Comparison of ENCODE assay signal across 21 mouse cellular contexts in the genomic region with DNA sequence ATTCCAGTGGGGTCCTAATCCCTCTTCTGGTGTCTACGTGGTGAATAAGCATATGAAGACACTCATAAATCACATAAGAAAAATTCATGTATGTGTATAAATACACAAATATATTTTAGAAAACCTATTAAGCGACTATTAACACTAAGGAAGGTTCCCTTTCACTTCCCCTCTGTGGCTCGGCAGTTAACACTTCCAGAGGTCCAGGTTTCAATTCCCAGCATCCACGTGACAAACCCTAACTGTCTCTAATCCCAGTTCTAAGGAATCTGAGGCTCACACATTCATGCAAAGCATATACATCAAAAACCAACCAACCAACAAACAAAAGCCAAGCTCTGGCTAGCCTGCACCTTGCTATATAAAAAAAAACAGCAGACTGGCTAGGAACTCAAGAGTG. TPM values are rescaled to one million over a fixed set of nuclear protein-coding genes. Genes with fewer than 3 reads are reported as not detected.
DNase-seq lines count a peak whose midpoint lies in the region; ATAC-seq and TF ChIP-seq lines count a peak whose summit lies in the region.
"Had no signal": no experiment of that assay in that cellular context is flagged by ENCODE, and none has a peak within 500 bp of the region (broad histone marks: within the 10 kb centered on the region; RNA-seq: fewer than 3 reads in every experiment).

No protein-coding gene starts in this region.

- H3K4me2 ChIP-seq in forebrain, embryonic 15.5 days (replicated peaks): 0 out of 2 replicates have a peak overlapping the region, but pooled peaks have one; percentile 3
- no peak overlapping the region for H3K4me2 ChIP-seq in forebrain, embryonic 11.5 days (ENCODE audit: low read depth, low read length, severe bottlenecking)
- H3K4me2 ChIP-seq in intestine, postnatal 0 days (replicated peaks; ENCODE audit: low read depth): 0 out of 2 replicates have a peak overlapping the region, but pooled peaks have one; percentile 3
- H3K4me2 ChIP-seq in intestine, embryonic 15.5 days (replicated peaks): no peak overlapping the region
- peak overlapping the region; percentile 85 for H3K4me2 ChIP-seq in liver, embryonic 14.5 days (ENCODE audit: low read depth)

- no peak for TF ChIP-seq CTCF in intestine, postnatal 0 days (IDR thresholded peaks at IDR 0.05; ENCODE audit: low read depth)
- TF ChIP-seq CTCF in ES-Bruce4 (IDR thresholded peaks at IDR 0.05; ENCODE audit: low read depth, low read length): no peak
- TF ChIP-seq CTCF in liver, embryonic 14.5 days (IDR thresholded peaks at IDR 0.05; ENCODE audit: low read depth): no peak

- no peaks in the 10 kb centered on the region for H3K36me3 ChIP-seq in forebrain, embryonic 15.5 days
- H3K36me3 ChIP-seq in forebrain, embryonic 11.5 days (ENCODE audit: control insufficient read depth, insufficient read depth, low read length): peaks cover 2% of the 10 kb centered on the region; the same call in 1 of the 2 replicates
- H3K36me3 ChIP-seq in intestine, postnatal 0 days (ENCODE audit: control insufficient read depth, insufficient read depth): no peaks in the 10 kb centered on the region
- H3K36me3 ChIP-seq in intestine, embryonic 15.5 days: no peaks in the 10 kb centered on the region
- peaks cover 36% of the 10 kb centered on the region for H3K36me3 ChIP-seq in ES-Bruce4 (ENCODE audit: control insufficient read depth, insufficient read depth, low read length, poor library complexity, severe bottlenecking)
- H3K36me3 ChIP-seq in liver, embryonic 14.5 days (replicated peaks; ENCODE audit: control insufficient read depth, insufficient read depth, low read depth): peaks cover 20% of the 10 kb centered on the region

- 55% methylated on average over 4 of the region's 4 CpGs for WGBS in forebrain, embryonic 15.5 days
- 64% methylated on average over 4 of the region's 4 CpGs for WGBS in forebrain, embryonic 11.5 days
- 31% methylated on average over 4 of the region's 4 CpGs for WGBS in intestine, postnatal 0 days
- WGBS in intestine, embryonic 15.5 days: 48% methylated on average over 4 of the region's 4 CpGs
- WGBS in liver, embryonic 14.5 days (ENCODE audit: insufficient replicate concordance): 45% methylated on average over 4 of the region's 4 CpGs

- no peak for ATAC-seq in forebrain, embryonic 15.5 days (replicated peaks)
- no peak for ATAC-seq in forebrain, embryonic 11.5 days (replicated peaks; ENCODE audit: low FRiP score)
- ATAC-seq in intestine, postnatal 0 days: no peak
- ATAC-seq in intestine, embryonic 15.5 days: no peak
- no peak for ATAC-seq in liver, embryonic 14.5 days (ENCODE audit: insufficient read depth)

- no peaks in the 10 kb centered on the region for H3K27me3 ChIP-seq in forebrain, embryonic 15.5 days
- no peaks in the 10 kb centered on the region for H3K27me3 ChIP-seq in forebrain, embryonic 11.5 days (ENCODE audit: control insufficient read depth, insufficient read depth, low read length)
- no peaks in the 10 kb centered on the region for H3K27me3 ChIP-seq in intestine, postnatal 0 days (replicated peaks; ENCODE audit: control insufficient read depth, insufficient read depth, low read length)
- H3K27me3 ChIP-seq in intestine, embryonic 15.5 days (replicated peaks): no peaks in the 10 kb centered on the region
- H3K27me3 ChIP-seq in ES-Bruce4 (ENCODE audit: control insufficient read depth, insufficient read depth, low read length, poor library complexity, severe bottlenecking): no peaks in the 10 kb centered on the region
- H3K27me3 ChIP-seq in liver, embryonic 14.5 days (ENCODE audit: control insufficient read depth, insufficient read depth, low read length): no peaks in the 10 kb centered on the region

- TF ChIP-seq EP300 in ES-Bruce4 (IDR thresholded peaks at IDR 0.05; ENCODE audit: insufficient read depth, low read depth, low read length): no peak
- no peak for TF ChIP-seq EP300 in liver, embryonic 14.5 days (IDR thresholded peaks at IDR 0.05; ENCODE audit: low read depth)

- no peak for DNase-seq in forebrain, embryonic 11.5 days (ENCODE audit: low spot score)
- DNase-seq in liver, embryonic 14.5 days (ENCODE audit: low read depth in 3 of 3, low spot score in 3 of 3): no peak
- no peak for DNase-seq in spleen, postnatal 10 days (ENCODE audit: low spot score in 2 of 2)
- DNase-seq in thymus, postnatal 25 days: no peak
- DNase-seq: adrenal gland, postnatal 25 days; cerebellum, postnatal 36 days; gastrocnemius, postnatal 36 days; heart, postnatal 36 days; kidney, adult 18-20 months; kidney, postnatal 25 days; left cerebral cortex, postnatal 4 days; retina, postnatal 1 day; spleen, adult 18-20 months; thymus, postnatal 4 days had no signal

- H3K4me3 ChIP-seq in forebrain, embryonic 15.5 days: no peak overlapping the region
- H3K4me3 ChIP-seq in forebrain, embryonic 11.5 days (ENCODE audit: low read depth, low read length): no peak overlapping the region
- H3K4me3 ChIP-seq in intestine, postnatal 0 days (ENCODE audit: low read depth, low read length): no peak overlapping the region
- H3K4me3 ChIP-seq in intestine, embryonic 15.5 days (replicated peaks): no peak overlapping the region
- H3K4me3 ChIP-seq in ES-Bruce4 (ENCODE audit: low read depth, low read length): no peak overlapping the region
- H3K4me3 ChIP-seq in liver, embryonic 14.5 days (ENCODE audit: insufficient read depth in 1 of 2, low read depth in 2 of 2, low read length in 2 of 2): peak overlapping the region in 1 of 2 experiments; percentile 8; a peak in 1 of 4 replicates

- peaks cover 66% of the 10 kb centered on the region for H3K4me1 ChIP-seq in forebrain, embryonic 15.5 days
- H3K4me1 ChIP-seq in forebrain, embryonic 11.5 days (replicated peaks; ENCODE audit: control insufficient read depth, insufficient read depth, low read length): peaks cover 7% of the 10 kb centered on the region; the same call in 1 of the 2 replicates
- H3K4me1 ChIP-seq in intestine, postnatal 0 days (replicated peaks; ENCODE audit: control insufficient read depth, insufficient read depth, low read length): peaks cover 8% of the 10 kb centered on the region; the same call in 1 of the 2 replicates
- H3K4me1 ChIP-seq in intestine, embryonic 15.5 days (replicated peaks): peaks cover 31% of the 10 kb centered on the region
- no peaks in the 10 kb centered on the region for H3K4me1 ChIP-seq in ES-Bruce4 (ENCODE audit: control insufficient read depth, insufficient read depth, low read length)
- H3K4me1 ChIP-seq in liver, embryonic 14.5 days (replicated peaks; ENCODE audit: control insufficient read depth in 2 of 2, insufficient read depth in 2 of 2, low read length in 1 of 2): peaks cover 54 to 60% of the 10 kb centered on the region in 2 experiments

- H3K27ac ChIP-seq in forebrain, embryonic 15.5 days (replicated peaks): no peak overlapping the region
- H3K27ac ChIP-seq in forebrain, embryonic 11.5 days (ENCODE audit: low read depth, low read length): no peak overlapping the region
- no peak overlapping the region for H3K27ac ChIP-seq in intestine, postnatal 0 days (ENCODE audit: low read depth, low read length)
- H3K27ac ChIP-seq in intestine, embryonic 15.5 days: no peak overlapping the region
- H3K27ac ChIP-seq in ES-Bruce4 (ENCODE audit: insufficient read depth, low read length): no peak overlapping the region
- peak overlapping the region; percentile 8; the same call in 1 of the 2 replicates for H3K27ac ChIP-seq in liver, embryonic 14.5 days

- no peak overlapping the region for H3K9ac ChIP-seq in forebrain, embryonic 15.5 days (replicated peaks)
- H3K9ac ChIP-seq in forebrain, embryonic 11.5 days (ENCODE audit: low read length): no peak overlapping the region
- H3K9ac ChIP-seq in intestine, postnatal 0 days (ENCODE audit: low read depth, low read length): no peak overlapping the region
- no peak overlapping the region for H3K9ac ChIP-seq in intestine, embryonic 15.5 days
- H3K9ac ChIP-seq in ES-Bruce4 (ENCODE audit: low read depth, poor library complexity, severe bottlenecking): peak overlapping the region; percentile 9; the same call in 1 of the 2 replicates
- H3K9ac ChIP-seq in liver, embryonic 14.5 days (replicated peaks): peak overlapping the region; percentile 31; the same call in 1 of the 2 replicates

- H3K9me3 ChIP-seq in forebrain, embryonic 15.5 days: no peaks in the 10 kb centered on the region
- H3K9me3 ChIP-seq in forebrain, embryonic 11.5 days (ENCODE audit: control insufficient read depth, low read length): no peaks in the 10 kb centered on the region
- H3K9me3 ChIP-seq in intestine, postnatal 0 days (ENCODE audit: control insufficient read depth): no peaks in the 10 kb centered on the region
- no peaks in the 10 kb centered on the region for H3K9me3 ChIP-seq in intestine, embryonic 15.5 days
- H3K9me3 ChIP-seq in ES-Bruce4 (replicated peaks; ENCODE audit: control insufficient read depth, insufficient read depth, low read length, poor library complexity, severe bottlenecking): no peaks in the 10 kb centered on the region
- no peaks in the 10 kb centered on the region for H3K9me3 ChIP-seq in liver, embryonic 14.5 days (ENCODE audit: control insufficient read depth, low read length)

- TF ChIP-seq POLR2A in ES-Bruce4 (IDR thresholded peaks at IDR 0.05; ENCODE audit: insufficient read depth, low read length): no peak

RNA-seq across cellular contexts. Expression of a gene that starts 4.3 kb away (rescaled TPM):
- polyA plus RNA-seq in forebrain, embryonic 15.5 days (2015; fragmentation: Nextera tagmentation; extraction: Ambion mirVana): 153 and 156 TPM in 2 replicates
- 132 and 136 TPM in 2 replicates for polyA plus RNA-seq in forebrain, embryonic 11.5 days (2014; fragmentation: Nextera tagmentation; extraction: Ambion mirVana)
- 52.4 and 60.1 TPM in 2 replicates for polyA plus RNA-seq in intestine, postnatal 0 days (2015; fragmentation: Nextera tagmentation; extraction: Ambion mirVana)
- 85.9 and 103 TPM in 2 replicates for polyA plus RNA-seq in intestine, embryonic 15.5 days (2015; fragmentation: Nextera tagmentation; extraction: Ambion mirVana)
- 182 and 223 TPM in 2 replicates for polyA plus RNA-seq in ES-Bruce4 (2011; ENCODE audit: insufficient read depth, insufficient read length, low read depth, missing spikeins)
- 20.6 and 39.1 TPM in 2 replicates for polyA plus RNA-seq in liver, embryonic 14.5 days (2012; rRNA removed)
- 33.7 and 38.7 TPM in 2 replicates for polyA plus RNA-seq in liver, embryonic 14.5 days (2014; fragmentation: Nextera tagmentation; extraction: Ambion mirVana)

RNA-seq across cellular contexts. Expression of a gene that starts 10.3 kb away (rescaled TPM):
- 15.9 and 17.2 TPM in 2 replicates for polyA plus RNA-seq in forebrain, embryonic 15.5 days (2015; fragmentation: Nextera tagmentation; extraction: Ambion mirVana)
- polyA plus RNA-seq in forebrain, embryonic 11.5 days (2014; fragmentation: Nextera tagmentation; extraction: Ambion mirVana): 24.1 and 25.8 TPM in 2 replicates
- 18.0 and 19.6 TPM in 2 replicates for polyA plus RNA-seq in intestine, postnatal 0 days (2015; fragmentation: Nextera tagmentation; extraction: Ambion mirVana)
- polyA plus RNA-seq in intestine, embryonic 15.5 days (2015; fragmentation: Nextera tagmentation; extraction: Ambion mirVana): 22.0 and 23.0 TPM in 2 replicates
- 51.7 and 66.3 TPM in 2 replicates for polyA plus RNA-seq in ES-Bruce4 (2011; ENCODE audit: insufficient read depth, insufficient read length, low read depth, missing spikeins)
- 11.7 and 12.6 TPM in 2 replicates for polyA plus RNA-seq in liver, embryonic 14.5 days (2012; rRNA removed)
- polyA plus RNA-seq in liver, embryonic 14.5 days (2014; fragmentation: Nextera tagmentation; extraction: Ambion mirVana): 5.1 and 5.5 TPM in 2 replicates

RNA-seq across cellular contexts. Expression of a gene that starts 35.8 kb away (rescaled TPM):
- 0.45 TPM in 1 of 2 replicates, not detected in the other for polyA plus RNA-seq in forebrain, embryonic 15.5 days (2015; fragmentation: Nextera tagmentation; extraction: Ambion mirVana)
- 0.68 and 1.4 TPM in 2 replicates for polyA plus RNA-seq in forebrain, embryonic 11.5 days (2014; fragmentation: Nextera tagmentation; extraction: Ambion mirVana)
- 92.5 and 139 TPM in 2 replicates for polyA plus RNA-seq in intestine, postnatal 0 days (2015; fragmentation: Nextera tagmentation; extraction: Ambion mirVana)
- polyA plus RNA-seq in intestine, embryonic 15.5 days (2015; fragmentation: Nextera tagmentation; extraction: Ambion mirVana): 44.6 and 53.2 TPM in 2 replicates
- not detected in 2 replicates for polyA plus RNA-seq in ES-Bruce4 (2011; ENCODE audit: insufficient read depth, insufficient read length, low read depth, missing spikeins)
- not detected in 2 replicates for polyA plus RNA-seq in liver, embryonic 14.5 days (2012; rRNA removed)
- 0.32 TPM in 1 of 2 replicates, not detected in the other for polyA plus RNA-seq in liver, embryonic 14.5 days (2014; fragmentation: Nextera tagmentation; extraction: Ambion mirVana)
- polyA plus RNA-seq: embryonic facial prominence, embryonic 11.5 days; midbrain, postnatal 0 days; neural tube, embryonic 14.5 days had no signal

Comparison
In these comparisons a context has a peak if more than half of its experiments do, and no peak if none do; other contexts are left out.
1. H3K4me2 ChIP-seq: peak in forebrain, embryonic 15.5 days (single experiment), intestine, postnatal 0 days (single experiment) and liver, embryonic 14.5 days (single experiment); none in forebrain, embryonic 11.5 days (single experiment) and intestine, embryonic 15.5 days (single experiment).
2. H3K9ac ChIP-seq: peak in ES-Bruce4 (single experiment) and liver, embryonic 14.5 days (single experiment); none in forebrain, embryonic 15.5 days (single experiment), forebrain, embryonic 11.5 days (single experiment), intestine, postnatal 0 days (single experiment) and intestine, embryonic 15.5 days (single experiment).
3. RNA of a gene that starts 35.8 kb away (polyA plus RNA-seq): 92.5 to 139 TPM in intestine, postnatal 0 days and 44.6 to 53.2 TPM in intestine, embryonic 15.5 days; 0.68 to 1.4 TPM in forebrain, embryonic 11.5 days, 0.45 TPM in forebrain, embryonic 15.5 days, 0.32 TPM in liver, embryonic 14.5 days and not detected in ES-Bruce4; every median in the first group is over 10 times any median in the second.